Mouse (Mus musculus) erythroblast, embryonic 14.5 days (primary cell): Measurements from ENCODE around the gene Ap3s2.

ENCODE experiments used
- GATA1 ChIP-seq: IDR thresholded peaks from 2 replicates; pipeline ENCODE4 v1.6.1; 2012; ENCODE audit warnings: low read length, inconsistent platforms, mixed read lengths
- TAL1 ChIP-seq: IDR thresholded peaks from 3 replicates; pipeline ENCODE4 v1.6.1; 2012; ENCODE audit warnings: low read length, inconsistent platforms, mixed read lengths

DNA sequence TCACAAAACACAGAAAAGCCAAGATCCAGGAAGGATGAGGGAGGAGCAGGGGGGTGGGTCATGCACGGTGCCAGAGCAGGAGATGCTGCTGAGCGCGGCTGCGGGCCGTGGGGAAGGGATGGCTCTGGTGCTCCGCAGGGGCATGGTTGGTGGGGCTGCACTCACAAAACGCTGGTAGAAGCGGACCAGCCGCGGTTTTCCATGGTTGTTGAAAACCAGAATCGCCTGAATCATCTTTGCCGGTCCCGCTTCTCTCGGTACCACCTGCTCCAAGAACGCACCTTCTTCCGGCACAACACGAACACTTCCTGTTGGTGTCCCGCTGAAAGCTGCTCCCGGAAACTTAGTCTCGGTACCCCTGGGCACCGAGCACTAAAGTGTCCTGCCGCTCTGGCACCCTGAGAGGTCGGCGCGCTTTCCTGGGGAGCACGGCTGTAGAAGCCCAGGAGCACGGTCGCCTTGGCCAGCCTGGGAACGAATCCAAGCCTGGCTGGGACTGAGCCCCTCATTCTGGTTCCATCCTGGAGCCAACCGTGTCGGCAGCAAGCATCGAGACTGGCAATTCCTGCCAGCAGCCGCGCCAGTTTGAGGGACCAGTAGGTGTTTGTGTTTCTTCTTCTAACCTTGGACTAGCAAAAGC is at the start of gene Ap3s2:
- no peak for TF ChIP-seq GATA1
- no peak for TF ChIP-seq TAL1
